Mouse (Mus musculus): ENCODE measurements around the gene Gimap5.

GRCm38 (mm10) chr6:48737053-48737452 is 8.9 kb upstream of the Gimap5 start:
- TF ChIP-seq CTCF (IDR thresholded peaks at IDR 0.05; ENCODE audit: extremely low read depth, insufficient read length, insufficient replicate concordance, low read depth, low read length) (no peak), POLR2A (IDR thresholded peaks at IDR 0.05; ENCODE audit: low read depth, low read length) (no peak)

Measured in small intestine, adult 2 months (tissue).